ENCODE assay signal across 11 mouse cellular contexts in the genomic region with DNA sequence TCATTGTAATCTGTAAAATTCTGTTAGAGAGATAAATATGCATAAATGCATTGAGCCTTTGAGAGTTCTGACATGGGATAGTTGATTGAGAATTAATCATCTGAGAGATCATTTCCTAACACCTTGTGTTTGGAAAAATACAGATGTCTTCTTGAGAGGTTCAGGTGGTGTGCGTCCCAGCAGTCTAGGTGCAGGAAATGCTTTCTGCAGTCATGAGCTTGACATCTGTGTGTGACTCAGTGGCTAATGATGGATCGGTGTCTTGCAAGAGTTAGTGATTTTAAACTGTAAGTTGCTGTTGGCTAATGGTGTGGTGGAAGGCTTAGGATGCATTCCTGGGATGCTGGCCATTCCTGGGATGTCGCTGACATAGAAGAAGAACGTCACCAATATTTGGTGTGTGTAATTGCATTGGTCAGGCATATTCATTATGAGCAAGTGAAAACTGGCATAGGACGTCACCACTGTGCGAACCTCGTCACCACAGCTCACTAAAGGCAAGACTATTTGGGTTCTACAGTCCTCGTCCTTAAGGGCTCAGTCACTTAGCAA.
"Had no signal": no experiment of that assay in that cellular context is flagged by ENCODE, and none has a peak within 500 bp of the region (broad histone marks: within the 10 kb centered on the region; RNA-seq: fewer than 3 reads in every experiment).

No protein-coding gene starts in this region.

- H3K4me2 ChIP-seq: limb, embryonic 15.5 days; midbrain, embryonic 13.5 days; neural tube, embryonic 15.5 days; stomach, embryonic 15.5 days had no signal

- H3K27me3 ChIP-seq: limb, embryonic 15.5 days; liver, embryonic 12.5 days; midbrain, embryonic 13.5 days; neural tube, embryonic 15.5 days; stomach, embryonic 15.5 days had no signal

- DNase-seq: kidney, adult 8-10 months; kidney, postnatal 25 days; lung, postnatal 4 days; thymus, postnatal 25 days had no signal

- H3K4me3 ChIP-seq: left cerebral cortex, adult 2 months; limb, embryonic 15.5 days; liver, embryonic 12.5 days; midbrain, embryonic 13.5 days; neural tube, embryonic 15.5 days; stomach, embryonic 15.5 days had no signal

- H3K9ac ChIP-seq: limb, embryonic 15.5 days; liver, embryonic 12.5 days; midbrain, embryonic 13.5 days; neural tube, embryonic 15.5 days; stomach, embryonic 15.5 days had no signal

- H3K27ac ChIP-seq: left cerebral cortex, adult 2 months; limb, embryonic 15.5 days; liver, embryonic 12.5 days; midbrain, embryonic 13.5 days; neural tube, embryonic 15.5 days; stomach, embryonic 15.5 days had no signal

- ATAC-seq: intestine, postnatal 0 days; liver, embryonic 12.5 days; midbrain, embryonic 13.5 days had no signal

- H3K9me3 ChIP-seq: limb, embryonic 15.5 days; liver, embryonic 12.5 days; midbrain, embryonic 13.5 days; neural tube, embryonic 15.5 days; stomach, embryonic 15.5 days had no signal
